Mouse (Mus musculus) lung, embryonic 16.5 days (tissue): ENCODE results near the gene Dnajc28. TPM values are rescaled to one million over a fixed set of nuclear protein-coding genes. Genes with fewer than 3 reads are reported as not detected.
"Not testable (repeated sequence)": the region's sequence is repeated elsewhere in the genome, so short reads cannot be mapped to it uniquely, and the experiment has no call there.

Experiments
- ATAC-seq: fragments of 200-750 bp; cut with Nextera tagmentation; 2 replicates; pipeline ENCODE4 v1.8.0; 2017; ENCODE audit warnings: low read depth, mild to moderate bottlenecking, moderate library complexity
- H3K27ac ChIP-seq: fragments of 300-500 bp; sonication (generic); 2 replicates; pipeline ENCODE4 v1.5.1; 2014; ENCODE audit warnings: mild to moderate bottlenecking, control low read depth, low read length
- H3K27me3 ChIP-seq: fragments of 300-500 bp; sonication (generic); 2 replicates; pipeline ENCODE4 v1.6.1; 2014; ENCODE audit warnings: low read depth, low read length, mixed read lengths; ENCODE audit not compliant: control insufficient read depth, insufficient read depth
- H3K36me3 ChIP-seq: fragments of 300-500 bp; sonication (generic); 2 replicates; pipeline ENCODE4 v1.6.1; 2014; ENCODE audit warnings: low read length; ENCODE audit not compliant: control insufficient read depth, insufficient read depth
- H3K4me1 ChIP-seq: fragments of 300-500 bp; sonication (generic); replicated peaks from 2 replicates; pipeline ENCODE4 v1.6.1; 2014; ENCODE audit warnings: low read length, mixed read lengths; ENCODE audit not compliant: control insufficient read depth, insufficient read depth
- H3K4me2 ChIP-seq: fragments of 300-500 bp; sonication (generic); 2 replicates; pipeline ENCODE4 v1.6.1; 2014; ENCODE audit warnings: low read depth, low read length, control low read depth
- H3K4me3 ChIP-seq: fragments of 300-500 bp; sonication (generic); 2 replicates; pipeline ENCODE4 v1.5.1; 2014; ENCODE audit warnings: mild to moderate bottlenecking, low read length, control low read depth
- H3K9ac ChIP-seq: fragments of 300-500 bp; sonication (generic); 2 replicates; pipeline ENCODE4 v1.6.1; 2014; ENCODE audit warnings: low read length, control low read depth
- H3K9me3 ChIP-seq: fragments of 300-500 bp; sonication (generic); 2 replicates; pipeline ENCODE4 v1.6.1; 2016; ENCODE audit warnings: low read length; ENCODE audit not compliant: control insufficient read depth
- WGBS: fragments of 180-500 bp; shearing (Covaris S2); extraction: QIAGEN DNeasy Blood & Tissue Kit; methylation state at CpG from one replicate; pipeline ENCODE4 v1.1.7; 2014; 5-methylcytosine and 5-hydroxymethylcytosine counted together
- polyA plus RNA-seq: library from polyadenylated mRNA; unstranded; fragments of >200 nt; fragmentation: Nextera tagmentation; extraction: Ambion mirVana; gene quantifications from 2 replicates; pipeline ENCODE4 v1.2.1, GENCODE M21; 2015

Gene Dnajc28
- polyA plus RNA-seq, 1 experiment from 2014 or later: 2.2 TPM

DNA sequence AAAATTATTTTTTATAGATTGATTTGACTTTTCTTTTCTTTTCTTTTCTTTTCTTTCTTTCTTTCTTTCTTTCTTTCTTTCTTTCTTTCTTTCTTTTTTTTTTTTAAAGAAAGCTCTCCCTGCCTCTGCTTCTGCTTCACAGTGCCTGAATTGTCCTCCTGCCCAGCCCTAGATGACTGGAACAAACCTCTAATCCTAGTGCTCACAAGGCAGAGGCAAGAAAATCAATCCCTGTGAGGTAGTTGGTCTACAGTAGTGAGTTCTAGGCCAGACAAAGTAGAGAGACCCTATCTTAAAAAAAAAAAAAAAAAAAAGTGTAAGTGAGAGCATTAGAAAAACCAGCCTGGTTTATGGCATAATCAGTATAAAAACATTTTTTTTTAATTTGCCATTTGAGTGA is 31.0 kb upstream of the Dnajc28 start:
- H3K36me3 ChIP-seq: peaks cover 15% of the 10 kb centered on the region
- no peak overlapping the region for H3K27ac ChIP-seq
- H3K27me3 ChIP-seq: no peaks in the 10 kb centered on the region
- H3K9ac ChIP-seq: no peak overlapping the region
- no peak overlapping the region for H3K4me3 ChIP-seq
- ATAC-seq: no peak
- peaks cover 4% of the 10 kb centered on the region for H3K4me1 ChIP-seq
- H3K9me3 ChIP-seq: no peaks in the 10 kb centered on the region
- H3K4me2 ChIP-seq: peak overlapping the region; percentile 20; the same call in 1 of the 2 replicates

DNA sequence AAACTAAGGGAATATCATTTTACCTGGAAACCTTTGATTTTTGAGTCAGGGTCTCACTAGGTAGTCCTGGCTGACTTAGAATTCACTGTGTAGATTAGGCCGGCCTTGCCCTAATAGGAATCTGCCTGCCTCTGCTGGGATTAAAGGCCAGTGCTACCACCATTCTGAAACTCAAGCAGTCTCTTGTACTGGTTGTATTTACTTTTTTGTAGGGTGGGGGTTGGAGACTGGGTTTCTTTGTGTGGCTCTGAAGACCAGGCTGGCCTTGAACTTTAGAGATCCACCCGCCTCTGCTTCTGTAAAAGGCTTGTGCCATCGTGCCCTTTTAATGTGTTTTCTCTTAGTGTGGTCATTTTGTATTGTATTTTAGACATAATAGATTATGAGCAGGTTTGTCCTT is 30.4 kb upstream of the Dnajc28 start:
- ATAC-seq: no peak
- H3K9ac ChIP-seq: peak overlapping the region; percentile 52

GRCm38 (mm10) chr16:91648220-91648550 is 29.4 kb upstream of the Dnajc28 start:
- H3K36me3 ChIP-seq: peaks cover 9% of the 10 kb centered on the region
- peak; percentile 68 for ATAC-seq
- H3K27me3 ChIP-seq: no peaks in the 10 kb centered on the region
- WGBS: under 1% methylated on average over 25 of the region's 25 CpGs
- H3K4me3 ChIP-seq: peak overlapping the region; percentile 92
- H3K27ac ChIP-seq: peak overlapping the region; percentile 95
- H3K9ac ChIP-seq: peak overlapping the region; percentile 93
- H3K4me2 ChIP-seq: peak overlapping the region; percentile 44
- H3K4me1 ChIP-seq: peaks cover 6% of the 10 kb centered on the region
- H3K9me3 ChIP-seq: no peaks in the 10 kb centered on the region

More for the DNA sequence above, 30.4 kb upstream of the Dnajc28 start:
- Histone ChIP-seq H3K4me2 (peak overlapping the region; percentile 59), H3K27me3 (no peaks in the 10 kb centered on the region), H3K36me3 (peaks cover 11% of the 10 kb centered on the region), H3K27ac (no peak overlapping the region), H3K9me3 (no peaks in the 10 kb centered on the region), H3K4me1 (peaks cover 6% of the 10 kb centered on the region), H3K4me3 (peak overlapping the region; percentile 42)
- WGBS: 47% methylated on average over 3 of the region's 3 CpGs

DNA sequence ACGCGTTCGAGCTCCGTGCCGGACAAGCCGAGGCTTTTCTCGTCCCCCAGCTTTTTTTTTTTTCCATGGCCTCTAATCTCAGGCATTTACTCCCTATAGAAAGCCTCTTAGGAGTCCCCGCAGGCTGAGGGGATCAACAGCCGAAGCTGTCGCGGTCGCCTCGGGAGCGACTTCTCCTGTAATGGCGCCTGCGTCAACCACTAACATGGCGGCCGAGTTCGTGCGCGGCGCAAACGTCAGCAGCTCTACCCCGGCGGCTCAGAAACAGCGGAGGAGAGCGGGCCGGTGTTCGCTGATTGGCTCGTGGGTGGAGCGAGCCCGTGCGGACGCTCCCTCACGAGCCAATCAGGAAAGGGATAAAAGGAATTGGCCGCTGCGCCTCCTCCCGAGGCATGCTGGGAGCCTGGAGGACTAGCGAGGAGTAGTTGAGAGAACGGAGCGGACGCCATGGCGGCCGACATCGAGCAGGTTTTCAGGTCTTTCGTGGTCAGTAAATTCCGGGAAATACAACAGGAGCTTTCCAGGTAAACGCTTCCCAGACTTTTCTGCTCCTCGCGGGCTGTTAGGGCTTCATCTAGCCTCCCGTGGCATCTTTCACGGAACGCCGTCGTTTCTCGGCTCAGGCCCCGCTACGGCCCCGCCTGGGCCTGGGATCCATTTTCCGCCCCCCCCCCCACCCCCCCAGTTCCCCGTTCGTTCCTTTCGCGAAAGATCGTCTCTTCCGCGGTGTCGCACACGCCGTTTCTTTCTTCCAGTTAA is 28.8 kb upstream of the Dnajc28 start, which contains the start of gene Son:
Gene Son, plus strand, starts transcription at position 46 of the 759 bp plus-strand sequence.
- no peaks in the 10 kb centered on the region for H3K9me3 ChIP-seq
- H3K4me3 ChIP-seq: peak within 1 kb of the TSS; percentile 92
- H3K27ac ChIP-seq: peak within 1 kb of the TSS; percentile 100
- H3K27me3 ChIP-seq: no peaks in the 10 kb centered on the region
- WGBS: under 1% methylated on average over 68 of the region's 70 CpGs
- peaks cover 8% of the 10 kb centered on the region for H3K36me3 ChIP-seq
- peak within 1 kb of the TSS; percentile 98 for H3K4me2 ChIP-seq
- H3K4me1 ChIP-seq: peaks cover 6% of the 10 kb centered on the region
- H3K9ac ChIP-seq: peak within 1 kb of the TSS; percentile 93
- ATAC-seq: peak; percentile 96

GRCm38 (mm10) chr16:91646681-91647419 is 28.0 kb upstream of the Dnajc28 start, which contains the start of gene Gart:
Gene Gart (minus strand): TSS chr16:91646952.
- peak within 1 kb of the TSS; percentile 92 for H3K4me3 ChIP-seq
- peak within 1 kb of the TSS; percentile 93 for H3K9ac ChIP-seq
- ATAC-seq: peak; percentile 94
- no peaks in the 10 kb centered on the region for H3K27me3 ChIP-seq
- under 1% methylated on average over 58 of the region's 59 CpGs for WGBS
- peak within 1 kb of the TSS; percentile 100 for H3K27ac ChIP-seq
- H3K4me2 ChIP-seq: peak within 1 kb of the TSS; percentile 98
- H3K36me3 ChIP-seq: peaks cover under 1% of the 10 kb centered on the region; the same call in 1 of the 2 replicates
- peaks cover 6% of the 10 kb centered on the region for H3K4me1 ChIP-seq
- H3K9me3 ChIP-seq: no peaks in the 10 kb centered on the region

DNA sequence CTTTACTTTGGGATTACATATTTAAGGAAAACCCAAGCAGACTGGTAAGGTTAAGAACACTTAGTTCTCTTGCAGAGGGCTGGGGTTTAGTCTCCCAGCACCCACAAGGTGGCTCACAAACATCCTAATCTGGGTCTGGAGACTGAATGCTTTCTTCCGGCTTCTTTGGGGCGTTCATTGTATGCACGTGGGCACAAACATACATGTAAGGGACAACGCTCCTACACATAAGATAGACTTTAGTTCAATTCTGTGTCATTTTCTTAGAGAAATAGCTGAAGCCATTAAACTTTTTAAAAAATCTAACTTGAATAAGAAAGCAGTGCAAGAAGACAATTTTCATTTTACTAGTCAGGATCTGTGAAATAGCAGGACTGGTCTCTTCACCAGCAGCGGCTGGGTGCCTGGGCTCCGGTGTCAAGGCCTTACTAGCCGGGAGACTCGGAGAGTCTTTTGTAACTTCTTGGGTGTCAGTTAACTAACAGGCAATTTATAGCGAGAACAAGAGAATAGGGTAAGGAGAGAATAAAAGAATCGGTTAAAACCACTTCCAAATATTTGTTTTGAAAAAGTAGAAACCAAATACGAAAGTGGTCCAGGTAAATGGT is 27.3 kb upstream of the Dnajc28 start:
- H3K27me3 ChIP-seq: no peaks in the 10 kb centered on the region
- 2% methylated on average over 11 of the region's 11 CpGs for WGBS
- peak overlapping the region; percentile 100 for H3K27ac ChIP-seq
- ATAC-seq: no peak
- no peaks in the 10 kb centered on the region for H3K9me3 ChIP-seq
- H3K4me3 ChIP-seq: peak overlapping the region; percentile 82
- peak overlapping the region; percentile 93 for H3K9ac ChIP-seq
- H3K4me1 ChIP-seq: peaks cover 6% of the 10 kb centered on the region
- peaks cover 2% of the 10 kb centered on the region; the same call in 1 of the 2 replicates for H3K36me3 ChIP-seq
- peak overlapping the region; percentile 98 for H3K4me2 ChIP-seq

- not testable (repeated sequence) for ATAC-seq, H3K9ac ChIP-seq, H3K36me3 ChIP-seq, H3K27me3 ChIP-seq, H3K4me3 ChIP-seq, H3K4me1 ChIP-seq, H3K4me2 ChIP-seq, H3K27ac ChIP-seq, H3K9me3 ChIP-seq
- no CpG with 5 or more reads among the region's 2 CpGs for WGBS
Observed at GRCm38 (mm10) chr16:91645420-91645819, 26.6 kb upstream of the Dnajc28 start.

- H3K36me3 ChIP-seq: peaks cover 8% of the 10 kb centered on the region; the same call in 1 of the 2 replicates
- H3K4me3 ChIP-seq: no peak overlapping the region
- no peak for ATAC-seq
- no peak overlapping the region for H3K27ac ChIP-seq
- no peaks in the 10 kb centered on the region for H3K9me3 ChIP-seq
- no peaks in the 10 kb centered on the region for H3K27me3 ChIP-seq
- WGBS: 75% methylated on average over 2 of the region's 2 CpGs
- H3K4me1 ChIP-seq: peaks cover 6% of the 10 kb centered on the region
- no peak overlapping the region for H3K4me2 ChIP-seq
- H3K9ac ChIP-seq: no peak overlapping the region
Observed at GRCm38 (mm10) chr16:91644901-91645300, 26.1 kb upstream of the Dnajc28 start.

GRCm38 (mm10) chr16:91640171-91640570 is 21.3 kb upstream of the Dnajc28 start:
- no peak overlapping the region for H3K27ac ChIP-seq
- H3K4me1 ChIP-seq: 0 out of 2 replicates have a peak, but pooled peaks cover 2% of the 10 kb centered on the region
- no peak overlapping the region for H3K4me3 ChIP-seq
- no peak overlapping the region for H3K4me2 ChIP-seq
- peaks cover 35% of the 10 kb centered on the region for H3K36me3 ChIP-seq
- no peak for ATAC-seq
- no peaks in the 10 kb centered on the region for H3K27me3 ChIP-seq
- WGBS: 88% methylated on average over 8 of the region's 8 CpGs
- no peaks in the 10 kb centered on the region for H3K9me3 ChIP-seq
- no peak overlapping the region for H3K9ac ChIP-seq
